In the genomic region with DNA sequence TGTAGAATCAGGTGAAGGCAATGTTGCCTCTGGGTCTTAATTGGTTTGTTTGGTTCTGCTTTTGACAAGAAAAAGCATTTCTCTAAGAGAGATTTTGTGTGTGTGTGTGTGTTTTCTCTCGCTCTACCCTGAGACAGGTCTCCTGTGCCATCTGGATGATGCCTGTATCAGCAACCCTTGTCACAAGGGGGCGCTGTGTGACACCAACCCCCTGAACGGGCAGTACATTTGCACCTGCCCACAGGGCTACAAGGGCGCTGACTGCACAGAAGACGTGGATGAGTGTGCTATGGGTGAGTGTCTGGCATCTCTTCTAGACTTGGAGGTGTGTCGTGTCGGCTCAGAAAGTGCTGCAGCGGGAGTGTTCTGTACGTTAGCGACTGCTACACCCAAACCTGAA, we compare ENCODE assay signal across 10 mouse cellular contexts.
DNase-seq lines count a peak whose midpoint lies in the region; ATAC-seq and TF ChIP-seq lines count a peak whose summit lies in the region.
"Had no signal": no experiment of that assay in that cellular context is flagged by ENCODE, and none has a peak within 500 bp of the region (broad histone marks: within the 10 kb centered on the region; RNA-seq: fewer than 3 reads in every experiment).

No protein-coding gene starts in this region.

- no peak overlapping the region for H3K9ac ChIP-seq in kidney, embryonic 14.5 days (ENCODE audit: low read depth, low read length)
- H3K9ac ChIP-seq in ES-E14 (ENCODE audit: insufficient read depth, low read depth, low read length, poor library complexity, severe bottlenecking) = no peak overlapping the region

- 87% methylated on average over 10 of the region's 10 CpGs for WGBS in kidney, embryonic 14.5 days
- 85% methylated on average over 10 of the region's 10 CpGs for WGBS in small intestine, adult 2 months

- peaks cover 7% of the 10 kb centered on the region; the same call in 1 of the 2 replicates for H3K4me1 ChIP-seq in kidney, embryonic 14.5 days (ENCODE audit: control insufficient read depth, insufficient read depth, low read length)
- no peaks in the 10 kb centered on the region for H3K4me1 ChIP-seq in ES-E14 (ENCODE audit: control insufficient read depth in 2 of 2, insufficient read depth in 2 of 2, low read length in 2 of 2, poor library complexity in 1 of 2)
- H3K4me1 ChIP-seq in embryonic fibroblast, embryonic 13.5 days (ENCODE audit: control insufficient read depth, insufficient read depth, low read length) = peaks cover 11% of the 10 kb centered on the region
- no peaks in the 10 kb centered on the region for H3K4me1 ChIP-seq in small intestine, adult 2 months (ENCODE audit: control insufficient read depth, insufficient read depth, insufficient read length, low read length)

- H3K36me3 ChIP-seq in kidney, embryonic 14.5 days (ENCODE audit: control insufficient read depth, insufficient read depth, low read length) = peaks cover 70% of the 10 kb centered on the region
- H3K36me3 ChIP-seq in ES-E14 (ENCODE audit: control insufficient read depth, insufficient read depth, low read length, poor library complexity, severe bottlenecking) = peaks cover 35% of the 10 kb centered on the region
- H3K36me3 ChIP-seq in small intestine, adult 2 months (ENCODE audit: control insufficient read depth, insufficient read depth, low read length) = peaks cover 29% of the 10 kb centered on the region

- H3K27me3 ChIP-seq in kidney, embryonic 14.5 days (ENCODE audit: control insufficient read depth, insufficient read depth, low read length) = no peaks in the 10 kb centered on the region
- no peaks in the 10 kb centered on the region for H3K27me3 ChIP-seq in small intestine, adult 2 months (ENCODE audit: control insufficient read depth, insufficient read depth, low read length)

- no peak overlapping the region for H3K27ac ChIP-seq in kidney, embryonic 14.5 days (ENCODE audit: low read depth, low read length)
- H3K27ac ChIP-seq in ES-E14 (ENCODE audit: insufficient read depth, low read depth, low read length, poor library complexity, severe bottlenecking) = no peak overlapping the region
- no peak overlapping the region for H3K27ac ChIP-seq in embryonic fibroblast, embryonic 13.5 days (ENCODE audit: insufficient read depth, low read length)
- no peak overlapping the region for H3K27ac ChIP-seq in small intestine, adult 2 months (ENCODE audit: insufficient read depth, low read depth, low read length)

- in situ Hi-C loops in ES-E14 (cut with MboI; ENCODE audit: low sequenced_read_pairs in 2 of 2, unreplicated experiment in 2 of 2) = no loop called here

- peak; percentile 33 for DNase-seq in kidney, adult 11 months
- peak; percentile 35 for DNase-seq in ES-E14 (ENCODE audit: low read depth, low spot score)
- no peak for DNase-seq in embryo, embryonic 11 days
- DNase-seq in frontal cortex, adult 2 months (ENCODE audit: extremely low spot score in 1 of 2, low spot score in 1 of 2) = no peak
- DNase-seq in frontal cortex, postnatal 14 days (ENCODE audit: low spot score in 2 of 2) = no peak
- DNase-seq: cerebellum, adult 11 months; right cerebral cortex, postnatal 25 days had no signal

- TF ChIP-seq CTCF in embryonic fibroblast, embryonic 13.5 days (IDR thresholded peaks at IDR 0.05; ENCODE audit: borderline replicate concordance, insufficient read depth, low read length) = peak; percentile 57
- TF ChIP-seq CTCF in small intestine, adult 2 months (IDR thresholded peaks at IDR 0.05; ENCODE audit: extremely low read depth, insufficient read length, insufficient replicate concordance, low read depth, low read length) = peak; percentile 50; the same call in 1 of the 2 replicates

- no peak overlapping the region for H3K4me3 ChIP-seq in kidney, embryonic 14.5 days (ENCODE audit: low read length)
- H3K4me3 ChIP-seq in ES-E14 (ENCODE audit: insufficient read depth in 1 of 2, low read depth in 1 of 2, low read length in 2 of 2, poor library complexity in 1 of 2, severe bottlenecking in 1 of 2) = no peak overlapping the region
- H3K4me3 ChIP-seq in embryonic fibroblast, embryonic 13.5 days (ENCODE audit: insufficient read depth, low read length) = no peak overlapping the region
- H3K4me3 ChIP-seq in small intestine, adult 2 months (ENCODE audit: low read depth, low read length) = no peak overlapping the region

- TF ChIP-seq POLR2A in embryonic fibroblast, embryonic 13.5 days (IDR thresholded peaks at IDR 0.05; ENCODE audit: low read depth, low read length) = no peak
- TF ChIP-seq POLR2A in small intestine, adult 2 months (IDR thresholded peaks at IDR 0.05; ENCODE audit: low read depth, low read length) = no peak

- ATAC-seq in kidney, embryonic 14.5 days (ENCODE audit: low FRiP score, low TSS enrichment) = no peak

- H3K4me2 ChIP-seq in kidney, embryonic 14.5 days (replicated peaks; ENCODE audit: low read depth, low read length) = no peak overlapping the region

- peaks cover 10% of the 10 kb centered on the region; the same call in 1 of the 2 replicates for H3K9me3 ChIP-seq in kidney, embryonic 14.5 days (ENCODE audit: control insufficient read depth, low read length)
- H3K9me3 ChIP-seq in ES-E14 (ENCODE audit: control insufficient read depth, insufficient read depth, low read depth, low read length) = no peaks in the 10 kb centered on the region

TF ChIP-seq in ES-E14, 5 proteins besides CTCF, POLR2A, EP300 and RAD21:
- TF ChIP-seq ZC3H11A (IDR thresholded peaks at IDR 0.05; ENCODE audit: borderline replicate concordance, low read depth, low read length) (no peak), MAFK (IDR thresholded peaks at IDR 0.05; ENCODE audit: insufficient read depth, low read depth, low read length) (no peak), ZNF384 (IDR thresholded peaks at IDR 0.05; ENCODE audit: low read depth, low read length) (no peak), HCFC1 (IDR thresholded peaks at IDR 0.05; ENCODE audit: borderline replicate concordance, insufficient read depth, low read length) (no peak), CHD2 (IDR thresholded peaks at IDR 0.05; ENCODE audit: low read depth, low read length) (no peak)

Comparison
In these comparisons a context has a peak if more than half of its experiments do, and no peak if none do; other contexts are left out.
1. DNase-seq: peak in kidney, adult 11 months (single experiment) and ES-E14 (single experiment); none in embryo, embryonic 11 days (single experiment), frontal cortex, adult 2 months (0 of 2) and frontal cortex, postnatal 14 days (0 of 2).